Comparison of ENCODE assay signal across 20 mouse cellular contexts in genomic region chr8:108034070-108034469, GRCm38 (mm10).
DNase-seq lines count a peak whose midpoint lies in the region; ATAC-seq and TF ChIP-seq lines count a peak whose summit lies in the region.
"Had no signal": no experiment of that assay in that cellular context is flagged by ENCODE, and none has a peak within 500 bp of the region (broad histone marks: within the 10 kb centered on the region; RNA-seq: fewer than 3 reads in every experiment).

No protein-coding gene starts in this region.

- H3K9me3 ChIP-seq in embryonic facial prominence, embryonic 11.5 days (replicated peaks; ENCODE audit: control insufficient read depth, low read length) = no peaks in the 10 kb centered on the region
- no peaks in the 10 kb centered on the region for H3K9me3 ChIP-seq in embryonic facial prominence, embryonic 14.5 days (ENCODE audit: control insufficient read depth, low read length)
- H3K9me3 ChIP-seq in intestine, postnatal 0 days (ENCODE audit: control insufficient read depth) = no peaks in the 10 kb centered on the region
- H3K9me3 ChIP-seq: heart, embryonic 15.5 days had no signal

- H3K9ac ChIP-seq in embryonic facial prominence, embryonic 11.5 days (replicated peaks; ENCODE audit: low read length) = no peak overlapping the region
- no peak overlapping the region for H3K9ac ChIP-seq in embryonic facial prominence, embryonic 14.5 days (ENCODE audit: low read depth, low read length)
- no peak overlapping the region for H3K9ac ChIP-seq in intestine, postnatal 0 days (ENCODE audit: low read depth, low read length)
- H3K9ac ChIP-seq: heart, embryonic 15.5 days; hindbrain, embryonic 14.5 days had no signal

- no peaks in the 10 kb centered on the region for H3K4me1 ChIP-seq in embryonic facial prominence, embryonic 11.5 days (ENCODE audit: control insufficient read depth, insufficient read depth, low read length)
- H3K4me1 ChIP-seq in embryonic facial prominence, embryonic 14.5 days (ENCODE audit: control insufficient read depth, insufficient read depth, low read length) = peaks cover 8% of the 10 kb centered on the region
- H3K4me1 ChIP-seq in intestine, postnatal 0 days (replicated peaks; ENCODE audit: control insufficient read depth, insufficient read depth, low read length) = no peaks in the 10 kb centered on the region
- H3K4me1 ChIP-seq: heart, embryonic 15.5 days had no signal

- no peak for TF ChIP-seq CTCF in intestine, postnatal 0 days (IDR thresholded peaks at IDR 0.05; ENCODE audit: low read depth)

- no peaks in the 10 kb centered on the region for H3K27me3 ChIP-seq in embryonic facial prominence, embryonic 11.5 days (ENCODE audit: control insufficient read depth, insufficient read depth, low read length)
- H3K27me3 ChIP-seq in embryonic facial prominence, embryonic 14.5 days (replicated peaks; ENCODE audit: control insufficient read depth, insufficient read depth, low read length) = no peaks in the 10 kb centered on the region
- H3K27me3 ChIP-seq in intestine, postnatal 0 days (replicated peaks; ENCODE audit: control insufficient read depth, insufficient read depth, low read length) = no peaks in the 10 kb centered on the region
- H3K27me3 ChIP-seq: CH12.LX; heart, embryonic 15.5 days had no signal

- no peak for DNase-seq in embryonic facial prominence, embryonic 11.5 days (ENCODE audit: low spot score)
- no peak for DNase-seq in embryonic facial prominence, embryonic 14.5 days (ENCODE audit: low spot score)
- DNase-seq in adrenal gland, postnatal 36 days = no peak
- no peak for DNase-seq in left cerebral cortex, postnatal 4 days
- DNase-seq in natural killer cell, adult 2 months (ENCODE audit: low spot score in 2 of 2) = no peak
- DNase-seq: adrenal gland, adult 8-10 months; cerebellum, adult 11 months; cerebellum, adult 8-10 months; cerebellum, postnatal 14 days; gastrocnemius, postnatal 36 days; heart, adult 18-20 months; heart, postnatal 14 days; kidney, adult 2 months had no signal

- no peak for ATAC-seq in embryonic facial prominence, embryonic 11.5 days (replicated peaks; ENCODE audit: insufficient number of reproducible peaks, low FRiP score, low TSS enrichment, low read depth)
- no peak for ATAC-seq in embryonic facial prominence, embryonic 14.5 days (ENCODE audit: low read depth)
- ATAC-seq in intestine, postnatal 0 days = peak; percentile 61; the same call in 1 of the 2 replicates
- ATAC-seq: forebrain, embryonic 14.5 days; Patski had no signal

- intact Hi-C loops in left cerebral cortex, postnatal 4 days (cut with DNase I) = no loop called here

- no peaks in the 10 kb centered on the region for H3K36me3 ChIP-seq in embryonic facial prominence, embryonic 11.5 days (replicated peaks; ENCODE audit: control insufficient read depth, insufficient read depth, low read depth, low read length)
- no peaks in the 10 kb centered on the region for H3K36me3 ChIP-seq in embryonic facial prominence, embryonic 14.5 days (ENCODE audit: control insufficient read depth, insufficient read depth, low read length)
- H3K36me3 ChIP-seq in intestine, postnatal 0 days (ENCODE audit: control insufficient read depth, insufficient read depth) = no peaks in the 10 kb centered on the region
- H3K36me3 ChIP-seq: heart, embryonic 15.5 days had no signal

- H3K27ac ChIP-seq in embryonic facial prominence, embryonic 11.5 days (replicated peaks; ENCODE audit: low read depth, low read length) = peak overlapping the region; percentile 54; the same call in 1 of the 2 replicates
- H3K27ac ChIP-seq in embryonic facial prominence, embryonic 14.5 days (replicated peaks; ENCODE audit: low read depth, low read length) = peak overlapping the region; percentile 42; the same call in 1 of the 2 replicates
- no peak overlapping the region for H3K27ac ChIP-seq in intestine, postnatal 0 days (ENCODE audit: low read depth, low read length)
- H3K27ac ChIP-seq: heart, embryonic 15.5 days; hindbrain, embryonic 14.5 days had no signal

- H3K4me2 ChIP-seq in embryonic facial prominence, embryonic 11.5 days (ENCODE audit: low read depth, low read length) = no peak overlapping the region
- no peak overlapping the region for H3K4me2 ChIP-seq in embryonic facial prominence, embryonic 14.5 days (ENCODE audit: low read depth, low read length)
- no peak overlapping the region for H3K4me2 ChIP-seq in intestine, postnatal 0 days (replicated peaks; ENCODE audit: low read depth)
- H3K4me2 ChIP-seq: heart, embryonic 11.5 days; heart, embryonic 15.5 days; hindbrain, embryonic 14.5 days had no signal

- H3K4me3 ChIP-seq in embryonic facial prominence, embryonic 11.5 days (ENCODE audit: low read depth, low read length) = no peak overlapping the region
- no peak overlapping the region for H3K4me3 ChIP-seq in embryonic facial prominence, embryonic 14.5 days (ENCODE audit: low read depth, low read length)
- H3K4me3 ChIP-seq in intestine, postnatal 0 days (ENCODE audit: low read depth, low read length) = no peak overlapping the region
- H3K4me3 ChIP-seq: heart, embryonic 15.5 days had no signal

- 64% methylated on average over 3 of the region's 3 CpGs for WGBS in embryonic facial prominence, embryonic 11.5 days
- WGBS in embryonic facial prominence, embryonic 14.5 days = 56% methylated on average over 3 of the region's 3 CpGs
- 41% methylated on average over 3 of the region's 3 CpGs for WGBS in intestine, postnatal 0 days
